Mouse (Mus musculus): ENCODE data around the gene Fam186b. TPM values are rescaled to one million over a fixed set of nuclear protein-coding genes. Genes with fewer than 3 reads are reported as not detected.
A peak's percentile ranks its signal among the peaks of the same experiment; 100 is the strongest.

Gene Fam186b
- polyA plus RNA-seq, 1 experiment from 2014 or later: 0.13 TPM

DNA sequence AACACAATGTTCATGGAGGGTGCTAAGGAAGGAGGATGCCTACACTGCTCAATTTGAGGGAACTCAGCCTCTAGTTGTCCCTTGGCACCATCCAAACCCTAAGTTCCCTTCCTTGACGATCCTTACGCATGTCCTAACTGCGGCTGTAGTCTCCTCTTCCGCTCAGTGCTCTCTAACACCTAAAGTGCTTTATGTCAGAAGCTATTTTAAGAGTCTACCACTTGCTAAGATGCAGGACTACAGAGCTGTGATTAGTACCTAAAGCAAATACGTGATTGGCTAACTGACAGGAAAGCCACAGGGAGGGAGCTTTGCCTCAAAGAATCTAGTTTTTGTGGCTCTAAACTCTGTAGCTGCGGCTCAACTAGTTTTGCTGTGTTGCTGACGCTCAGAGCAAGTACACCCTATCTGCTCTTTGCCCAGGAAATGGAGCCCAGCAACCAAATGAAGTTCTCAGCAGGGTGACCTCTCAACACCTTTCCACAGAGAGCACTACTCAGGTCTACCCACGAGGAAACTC, 40.2 kb upstream of the Fam186b start:
- Histone ChIP-seq H3K9me3 (replicated peaks; ENCODE audit: control insufficient read depth, low read length) (no peaks in the 10 kb centered on the region), H3K4me2 (ENCODE audit: low read depth, low read length) (peak overlapping the region; percentile 8), H3K4me1 (ENCODE audit: control insufficient read depth, insufficient read depth, low read length) (peaks cover 69% of the 10 kb centered on the region), H3K9ac (ENCODE audit: low read length) (peak overlapping the region; percentile 46), H3K27ac (ENCODE audit: low read length) (peak overlapping the region; percentile 97), H3K4me3 (ENCODE audit: low read length) (no peak overlapping the region), H3K36me3 (ENCODE audit: control insufficient read depth, insufficient read depth) (no peaks in the 10 kb centered on the region), H3K27me3 (ENCODE audit: control insufficient read depth, insufficient read depth, low read length) (no peaks in the 10 kb centered on the region)
- no peak for ATAC-seq (replicated peaks; ENCODE audit: extremely low read depth, insufficient read depth, low FRiP score)
- WGBS: 25% methylated on average over 8 of the region's 8 CpGs

DNA sequence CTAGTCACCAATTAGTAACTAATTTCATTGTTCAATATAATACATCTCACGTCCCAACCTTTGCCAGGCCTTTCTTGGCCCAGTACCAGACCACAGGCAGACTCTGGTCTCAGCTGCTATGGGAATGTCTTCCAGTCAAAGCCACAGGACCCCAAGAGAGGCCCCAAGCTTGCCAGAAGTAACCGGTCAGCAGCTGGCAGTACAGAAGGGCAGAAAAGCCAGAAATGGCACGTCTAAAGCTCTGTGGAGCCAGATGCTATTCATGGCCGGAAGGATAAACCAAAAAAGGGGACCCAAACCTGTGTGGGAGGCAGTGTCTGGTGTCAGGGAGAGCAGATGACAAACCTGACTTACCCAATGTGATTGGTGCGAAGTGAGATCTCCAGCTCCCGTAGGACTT, 38.8 kb upstream of the Fam186b start:
- Histone ChIP-seq H3K4me2 (ENCODE audit: low read depth, low read length) (no peak overlapping the region), H3K9me3 (replicated peaks; ENCODE audit: control insufficient read depth, low read length) (no peaks in the 10 kb centered on the region), H3K27me3 (ENCODE audit: control insufficient read depth, insufficient read depth, low read length) (no peaks in the 10 kb centered on the region), H3K27ac (ENCODE audit: low read length) (peak overlapping the region; percentile 97), H3K36me3 (ENCODE audit: control insufficient read depth, insufficient read depth) (no peaks in the 10 kb centered on the region), H3K9ac (ENCODE audit: low read length) (peak overlapping the region; percentile 3; the same call in 1 of the 2 replicates), H3K4me3 (ENCODE audit: low read length) (no peak overlapping the region), H3K4me1 (ENCODE audit: control insufficient read depth, insufficient read depth, low read length) (peaks cover 68% of the 10 kb centered on the region)
- WGBS: 38% methylated on average over 6 of the region's 6 CpGs
- no peak for ATAC-seq (replicated peaks; ENCODE audit: extremely low read depth, insufficient read depth, low FRiP score)

DNA sequence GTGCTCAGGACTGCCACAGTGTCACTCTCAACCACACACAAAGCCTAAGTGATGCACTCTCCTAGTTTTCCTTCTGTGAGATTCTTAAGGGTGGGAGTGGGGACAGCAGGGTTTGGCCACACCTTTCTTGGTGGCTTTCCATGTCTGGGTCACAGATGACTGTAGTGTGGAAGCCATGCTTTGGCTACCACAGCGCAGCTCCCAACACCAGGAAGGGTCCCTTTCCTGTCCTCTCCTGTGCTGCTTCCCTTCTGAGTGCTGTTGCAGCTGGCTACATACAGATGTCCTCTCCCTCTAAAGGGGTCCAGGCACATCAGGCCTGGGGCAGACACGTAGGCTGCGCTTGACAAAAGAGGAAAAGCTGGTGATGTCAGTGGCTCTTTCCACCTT, 38.0 kb upstream of the Fam186b start:
- Histone ChIP-seq H3K36me3 (ENCODE audit: control insufficient read depth, insufficient read depth) (peaks cover 2% of the 10 kb centered on the region; the same call in 1 of the 2 replicates), H3K4me3 (ENCODE audit: low read length) (no peak overlapping the region), H3K27me3 (ENCODE audit: control insufficient read depth, insufficient read depth, low read length) (no peaks in the 10 kb centered on the region), H3K4me1 (ENCODE audit: control insufficient read depth, insufficient read depth, low read length) (peaks cover 66% of the 10 kb centered on the region), H3K4me2 (ENCODE audit: low read depth, low read length) (peak overlapping the region; percentile 38), H3K27ac (ENCODE audit: low read length) (peak overlapping the region; percentile 97), H3K9ac (ENCODE audit: low read length) (peak overlapping the region; percentile 66), H3K9me3 (replicated peaks; ENCODE audit: control insufficient read depth, low read length) (no peaks in the 10 kb centered on the region)
- WGBS: 63% methylated on average over 3 of the region's 3 CpGs
- ATAC-seq (replicated peaks; ENCODE audit: extremely low read depth, insufficient read depth, low FRiP score): peak; percentile 41

DNA sequence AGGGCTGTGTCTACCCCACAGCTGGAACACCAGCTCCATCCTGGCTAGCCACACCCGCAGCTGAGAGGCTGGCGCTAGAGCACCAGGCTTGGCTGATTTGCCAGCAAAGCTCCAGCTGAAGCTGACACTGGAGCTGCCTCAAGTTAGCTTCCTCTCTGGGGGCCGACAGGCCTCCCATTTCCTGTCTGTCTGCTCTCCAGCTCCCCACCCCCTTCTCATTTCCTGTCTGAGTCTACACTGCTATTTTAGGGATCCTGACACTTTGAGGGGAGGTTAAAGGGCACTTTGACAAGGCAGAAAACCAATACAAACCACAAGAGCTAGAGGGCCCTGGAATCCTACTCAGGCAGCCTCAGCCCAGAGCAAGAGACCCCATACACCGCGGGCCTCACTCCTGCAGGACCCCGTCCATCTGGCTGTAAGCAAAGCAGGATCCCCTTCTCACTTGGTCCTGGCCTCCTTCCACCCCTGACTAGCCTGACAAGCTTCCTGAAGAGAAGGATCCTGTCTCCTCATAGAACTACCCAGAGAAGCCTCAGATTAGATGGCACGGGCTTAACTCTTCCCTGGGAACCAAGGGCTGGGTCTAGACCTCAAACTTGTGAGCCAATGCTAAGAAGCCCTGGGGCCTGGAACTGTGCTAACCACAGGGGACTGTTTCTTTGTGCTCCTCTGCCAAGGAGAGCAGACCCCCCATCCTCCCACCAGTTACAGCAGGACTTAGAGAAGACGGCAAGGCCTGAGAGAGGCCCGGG, 37.4 kb upstream of the Fam186b start:
- Histone ChIP-seq H3K27me3 (ENCODE audit: control insufficient read depth, insufficient read depth, low read length) (no peaks in the 10 kb centered on the region), H3K36me3 (ENCODE audit: control insufficient read depth, insufficient read depth) (peaks cover 4% of the 10 kb centered on the region; the same call in 1 of the 2 replicates), H3K4me2 (ENCODE audit: low read depth, low read length) (peak overlapping the region; percentile 38), H3K4me3 (ENCODE audit: low read length) (no peak overlapping the region), H3K27ac (ENCODE audit: low read length) (peak overlapping the region; percentile 97), H3K4me1 (ENCODE audit: control insufficient read depth, insufficient read depth, low read length) (peaks cover 66% of the 10 kb centered on the region), H3K9me3 (replicated peaks; ENCODE audit: control insufficient read depth, low read length) (no peaks in the 10 kb centered on the region), H3K9ac (ENCODE audit: low read length) (peak overlapping the region; percentile 66)
- WGBS: 22% methylated on average over 9 of the region's 9 CpGs
- ATAC-seq (replicated peaks; ENCODE audit: extremely low read depth, insufficient read depth, low FRiP score): peak; percentile 81

DNA sequence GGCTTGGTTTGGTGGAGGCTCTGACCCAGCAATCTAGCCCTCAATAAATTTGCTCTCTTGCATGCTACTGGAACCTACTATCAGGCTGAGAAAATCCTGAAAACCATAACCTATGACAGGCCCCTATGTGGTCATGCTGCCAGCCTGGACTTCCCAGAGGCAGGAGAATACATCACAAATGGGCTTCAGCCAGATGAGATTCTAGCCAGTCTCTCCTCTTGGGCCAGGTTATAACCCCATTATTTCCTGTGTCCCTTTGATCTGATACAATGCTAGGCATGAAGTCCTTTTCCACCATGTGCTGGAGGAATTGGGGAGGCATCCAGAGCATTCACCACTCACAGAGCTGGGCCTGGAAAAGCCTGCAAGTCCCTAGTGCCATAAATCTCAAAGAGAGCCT, 36.4 kb upstream of the Fam186b start:
- H3K9ac ChIP-seq (ENCODE audit: low read length): peak overlapping the region; percentile 66
- ATAC-seq (replicated peaks; ENCODE audit: extremely low read depth, insufficient read depth, low FRiP score): no peak
- no peaks in the 10 kb centered on the region for H3K27me3 ChIP-seq (ENCODE audit: control insufficient read depth, insufficient read depth, low read length)
- H3K4me1 ChIP-seq (ENCODE audit: control insufficient read depth, insufficient read depth, low read length): peaks cover 61% of the 10 kb centered on the region
- peak overlapping the region; percentile 97 for H3K27ac ChIP-seq (ENCODE audit: low read length)
- peaks cover 13% of the 10 kb centered on the region for H3K36me3 ChIP-seq (ENCODE audit: control insufficient read depth, insufficient read depth)
- peaks cover under 1% of the 10 kb centered on the region; the same call in 1 of the 2 replicates for H3K9me3 ChIP-seq (replicated peaks; ENCODE audit: control insufficient read depth, low read length)
- H3K4me3 ChIP-seq (ENCODE audit: low read length): no peak overlapping the region
- H3K4me2 ChIP-seq (ENCODE audit: low read depth, low read length): no peak overlapping the region

DNA sequence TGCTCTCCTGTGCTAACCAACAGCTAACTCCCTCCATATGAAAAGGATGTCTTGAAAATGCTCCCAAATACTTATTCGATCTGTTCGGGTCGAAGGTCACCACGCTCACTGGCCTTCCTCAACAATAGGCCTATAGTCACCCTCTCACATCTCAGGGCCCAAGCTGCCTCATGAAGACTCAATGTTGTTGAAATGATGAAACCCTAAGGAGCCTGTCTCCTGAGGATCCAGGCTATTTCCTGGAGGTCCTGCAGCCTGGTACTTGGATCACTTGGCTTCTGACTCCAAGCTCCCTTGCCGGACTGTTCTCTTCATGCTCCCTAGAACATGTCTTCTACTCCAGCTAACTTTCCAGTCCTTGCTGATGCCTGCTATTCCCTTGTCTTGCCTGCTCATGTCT, 35.7 kb upstream of the Fam186b start:
- H3K27me3 ChIP-seq (ENCODE audit: control insufficient read depth, insufficient read depth, low read length): no peaks in the 10 kb centered on the region
- no peak overlapping the region for H3K9ac ChIP-seq (ENCODE audit: low read length)
- WGBS: 82% methylated on average over 5 of the region's 5 CpGs
- H3K4me1 ChIP-seq (ENCODE audit: control insufficient read depth, insufficient read depth, low read length): peaks cover 54% of the 10 kb centered on the region
- H3K27ac ChIP-seq (ENCODE audit: low read length): no peak overlapping the region
- no peak for ATAC-seq (replicated peaks; ENCODE audit: extremely low read depth, insufficient read depth, low FRiP score)
- H3K4me2 ChIP-seq (ENCODE audit: low read depth, low read length): no peak overlapping the region
- no peak overlapping the region for H3K4me3 ChIP-seq (ENCODE audit: low read length)
- H3K9me3 ChIP-seq (replicated peaks; ENCODE audit: control insufficient read depth, low read length): peaks cover 3% of the 10 kb centered on the region; the same call in 1 of the 2 replicates
- peaks cover 15% of the 10 kb centered on the region for H3K36me3 ChIP-seq (ENCODE audit: control insufficient read depth, insufficient read depth)

DNA sequence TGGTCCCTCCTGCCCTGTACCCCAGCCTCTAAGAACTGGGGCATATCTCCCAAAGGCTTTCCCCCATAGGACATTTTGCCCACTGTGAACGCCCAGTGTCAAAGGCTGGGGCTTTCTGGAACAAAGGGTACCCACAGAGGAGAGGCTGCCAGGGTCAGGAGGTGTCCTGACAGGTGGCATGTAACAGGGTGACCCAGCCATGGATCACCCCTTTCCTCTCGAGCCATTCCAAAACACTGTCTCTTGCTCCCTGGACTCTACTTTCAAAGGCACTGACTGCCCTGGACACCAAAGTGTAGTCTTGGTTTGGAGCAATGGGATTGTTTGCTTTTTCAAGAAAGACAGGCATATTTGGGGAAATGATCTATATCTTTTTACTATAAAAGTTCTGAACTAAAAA, 34.6 kb upstream of the Fam186b start:
- Histone ChIP-seq H3K27me3 (ENCODE audit: control insufficient read depth, insufficient read depth, low read length) (no peaks in the 10 kb centered on the region), H3K9ac (ENCODE audit: low read length) (no peak overlapping the region), H3K4me1 (ENCODE audit: control insufficient read depth, insufficient read depth, low read length) (peaks cover 43% of the 10 kb centered on the region), H3K9me3 (replicated peaks; ENCODE audit: control insufficient read depth, low read length) (peaks cover 3% of the 10 kb centered on the region; the same call in 1 of the 2 replicates), H3K4me3 (ENCODE audit: low read length) (no peak overlapping the region), H3K27ac (ENCODE audit: low read length) (0 out of 2 replicates have a peak overlapping the region, but pooled peaks have one; percentile 24), H3K36me3 (ENCODE audit: control insufficient read depth, insufficient read depth) (peaks cover 18% of the 10 kb centered on the region), H3K4me2 (ENCODE audit: low read depth, low read length) (no peak overlapping the region)
- ATAC-seq (replicated peaks; ENCODE audit: extremely low read depth, insufficient read depth, low FRiP score): no peak
- WGBS: 71% methylated on average over 2 of the region's 2 CpGs

DNA sequence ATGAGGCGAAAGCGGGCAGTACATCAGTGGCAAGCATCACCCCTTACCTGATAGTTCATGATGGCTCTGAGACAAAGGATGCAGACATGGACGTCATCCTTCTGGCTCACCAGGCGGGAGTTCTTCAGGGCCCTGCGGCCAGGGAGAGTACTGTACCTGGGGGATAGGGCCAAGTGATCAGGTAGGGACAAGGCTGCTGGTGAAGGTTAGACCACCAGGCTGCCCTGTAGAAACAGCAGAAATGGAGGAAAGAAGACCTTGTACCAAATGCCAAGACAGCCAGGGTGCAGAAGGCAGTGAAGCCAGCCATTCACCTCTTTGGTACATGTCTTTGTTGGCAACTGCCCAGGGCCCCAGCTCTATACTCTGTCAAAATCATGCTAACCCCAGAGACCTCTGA, 32.3 kb upstream of the Fam186b start:
- WGBS: 96% methylated on average over 5 of the region's 5 CpGs
- H3K4me3 ChIP-seq (ENCODE audit: low read length): no peak overlapping the region
- ATAC-seq (replicated peaks; ENCODE audit: extremely low read depth, insufficient read depth, low FRiP score): no peak
- H3K4me2 ChIP-seq (ENCODE audit: low read depth, low read length): no peak overlapping the region
- H3K27ac ChIP-seq (ENCODE audit: low read length): no peak overlapping the region
- peaks cover 31% of the 10 kb centered on the region for H3K36me3 ChIP-seq (ENCODE audit: control insufficient read depth, insufficient read depth)
- no peak overlapping the region for H3K9ac ChIP-seq (ENCODE audit: low read length)
- H3K4me1 ChIP-seq (ENCODE audit: control insufficient read depth, insufficient read depth, low read length): peaks cover 20% of the 10 kb centered on the region
- H3K27me3 ChIP-seq (ENCODE audit: control insufficient read depth, insufficient read depth, low read length): no peaks in the 10 kb centered on the region
- H3K9me3 ChIP-seq (replicated peaks; ENCODE audit: control insufficient read depth, low read length): peaks cover 3% of the 10 kb centered on the region; the same call in 1 of the 2 replicates

DNA sequence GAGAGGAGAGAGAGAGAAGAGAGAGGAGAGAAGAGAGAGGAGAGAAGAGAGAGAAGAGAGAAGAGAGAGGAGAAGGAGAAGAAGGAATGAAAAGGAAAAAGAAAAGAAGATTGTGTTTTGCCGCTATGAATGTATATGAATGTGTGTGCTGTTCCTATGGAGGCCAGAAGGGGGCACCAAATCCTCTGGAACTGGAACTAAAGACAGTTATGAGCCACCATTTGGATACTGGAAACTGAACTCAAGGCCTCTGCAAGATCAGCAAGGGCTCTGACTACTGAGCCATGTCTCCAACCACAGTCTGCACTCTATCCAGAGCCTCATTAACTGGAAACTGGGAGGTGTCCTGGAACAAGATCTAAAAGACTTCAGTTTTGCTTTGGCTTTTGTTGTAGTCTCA, 31.3 kb upstream of the Fam186b start:
- Histone ChIP-seq H3K9ac (ENCODE audit: low read length) (no peak overlapping the region), H3K27ac (ENCODE audit: low read length) (peak overlapping the region; percentile 70), H3K36me3 (ENCODE audit: control insufficient read depth, insufficient read depth) (peaks cover 40% of the 10 kb centered on the region), H3K27me3 (ENCODE audit: control insufficient read depth, insufficient read depth, low read length) (no peaks in the 10 kb centered on the region), H3K4me2 (ENCODE audit: low read depth, low read length) (no peak overlapping the region), H3K9me3 (replicated peaks; ENCODE audit: control insufficient read depth, low read length) (peaks cover 3% of the 10 kb centered on the region; the same call in 1 of the 2 replicates), H3K4me3 (ENCODE audit: low read length) (no peak overlapping the region), H3K4me1 (ENCODE audit: control insufficient read depth, insufficient read depth, low read length) (peaks cover 10% of the 10 kb centered on the region)
- ATAC-seq (replicated peaks; ENCODE audit: extremely low read depth, insufficient read depth, low FRiP score): no peak
- WGBS: 93% methylated on average over 1 of the region's 1 CpGs

Data from heart, embryonic 16.5 days (tissue).